Mouse (Mus musculus): Measurements from ENCODE around the gene Exosc5.
A peak's percentile ranks its signal among the peaks of the same experiment; 100 is the strongest.

Exosc5 gene

DNA sequence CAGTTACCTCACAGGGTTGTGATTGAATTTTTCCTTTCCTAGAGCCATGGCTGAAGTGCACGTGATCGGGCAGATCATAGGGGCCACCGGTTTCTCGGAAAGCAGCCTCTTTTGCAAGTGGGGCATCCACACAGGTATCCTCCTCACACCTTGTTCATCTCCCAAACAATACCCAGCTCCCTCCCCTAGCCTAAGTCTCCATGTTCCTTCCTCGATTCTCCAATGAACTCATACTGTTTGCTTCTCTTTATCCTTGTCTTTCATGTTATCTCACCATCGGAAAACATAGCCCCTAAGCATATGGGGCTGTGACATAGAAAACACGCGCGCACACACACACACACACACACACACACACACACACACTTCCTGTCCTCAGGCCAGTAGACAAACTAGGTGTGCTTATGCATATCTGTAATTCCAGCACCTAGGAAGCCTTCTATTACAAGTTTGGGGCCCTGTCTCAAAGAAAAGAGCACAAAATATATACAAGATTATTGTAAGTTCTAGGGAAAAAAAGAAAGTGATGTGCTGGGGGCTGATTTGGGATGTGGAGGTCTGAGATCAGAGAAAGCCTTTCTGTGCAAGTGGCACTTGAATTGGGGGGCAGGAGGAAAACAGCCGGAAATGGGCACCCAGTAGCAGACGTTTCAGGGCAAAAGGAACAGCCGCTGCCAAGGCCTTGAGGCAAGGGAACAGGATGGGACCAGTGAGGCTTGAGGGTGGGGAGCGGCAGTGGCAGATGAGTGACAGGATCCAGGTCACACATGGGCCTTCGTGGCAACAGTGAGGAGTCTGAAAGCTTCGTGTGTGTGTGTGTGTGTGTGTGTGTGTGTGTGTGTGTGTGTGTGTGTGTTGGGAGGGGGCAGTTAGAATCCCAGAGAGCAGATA, 22.6 kb downstream of the Exosc5 start:
- no peak for TF ChIP-seq GATA4 (IDR thresholded peaks at IDR 0.05; ENCODE audit: insufficient replicate concordance, low read length)

DNA sequence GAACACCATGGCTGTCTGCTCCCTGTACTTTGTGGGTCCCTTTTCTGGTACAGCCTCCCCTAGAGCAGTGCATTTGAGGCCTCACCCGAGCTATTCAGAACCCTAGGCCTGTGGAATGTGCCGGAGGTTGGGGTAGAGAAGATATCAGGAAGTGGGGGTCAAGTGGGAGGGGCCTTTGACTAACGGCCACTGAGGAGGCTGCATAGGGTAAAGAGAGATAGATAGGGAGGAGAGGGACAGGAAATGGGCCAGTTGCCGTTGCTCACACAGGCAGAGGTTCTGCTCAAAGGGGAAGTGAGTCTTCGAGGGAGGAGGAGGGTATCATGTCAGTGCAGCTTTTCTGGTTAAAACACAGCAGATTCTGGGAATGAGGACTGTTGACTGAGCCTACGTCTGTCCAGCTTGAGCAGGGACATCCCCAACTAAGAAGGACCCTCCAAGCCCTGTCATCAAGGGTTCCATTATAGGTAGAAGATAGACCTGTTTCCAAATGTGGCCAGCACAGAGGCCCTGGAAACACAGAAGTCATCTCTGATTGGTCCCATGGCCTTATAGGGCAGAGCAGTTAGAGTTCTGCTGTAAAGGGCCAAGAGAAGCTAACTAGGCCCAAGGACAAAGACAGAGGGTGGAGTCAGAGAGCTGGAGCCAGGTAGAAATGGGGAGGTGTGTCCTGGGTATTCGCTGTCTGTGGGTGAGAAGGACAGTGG, 24.7 kb downstream of the Exosc5 start:
- TF ChIP-seq GATA4 (IDR thresholded peaks at IDR 0.05; ENCODE audit: insufficient replicate concordance, low read length) = no peak; the same call in 1 of the 2 replicates

DNA sequence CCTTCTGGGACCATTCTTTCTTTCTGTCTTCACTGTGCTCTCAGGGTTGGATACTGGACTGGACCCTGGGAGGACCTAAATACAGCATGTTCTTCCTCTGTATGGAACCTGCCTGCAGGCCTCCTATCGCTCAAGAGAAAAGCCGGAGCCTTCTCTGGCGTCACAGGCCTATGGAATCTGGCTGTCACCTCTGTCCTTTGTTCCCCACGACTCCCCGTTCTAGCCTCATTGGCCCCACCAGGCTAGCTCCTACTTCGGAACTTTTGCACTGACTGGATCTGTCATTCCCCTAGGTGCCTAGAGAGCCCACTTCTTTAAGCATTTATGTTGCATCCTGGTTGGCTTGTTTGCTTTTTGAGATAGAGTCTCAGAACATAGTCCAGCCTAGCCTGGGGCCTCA, 25.7 kb downstream of the Exosc5 start:
- TF ChIP-seq GATA4 (IDR thresholded peaks at IDR 0.05; ENCODE audit: insufficient replicate concordance, low read length) = no peak

DNA sequence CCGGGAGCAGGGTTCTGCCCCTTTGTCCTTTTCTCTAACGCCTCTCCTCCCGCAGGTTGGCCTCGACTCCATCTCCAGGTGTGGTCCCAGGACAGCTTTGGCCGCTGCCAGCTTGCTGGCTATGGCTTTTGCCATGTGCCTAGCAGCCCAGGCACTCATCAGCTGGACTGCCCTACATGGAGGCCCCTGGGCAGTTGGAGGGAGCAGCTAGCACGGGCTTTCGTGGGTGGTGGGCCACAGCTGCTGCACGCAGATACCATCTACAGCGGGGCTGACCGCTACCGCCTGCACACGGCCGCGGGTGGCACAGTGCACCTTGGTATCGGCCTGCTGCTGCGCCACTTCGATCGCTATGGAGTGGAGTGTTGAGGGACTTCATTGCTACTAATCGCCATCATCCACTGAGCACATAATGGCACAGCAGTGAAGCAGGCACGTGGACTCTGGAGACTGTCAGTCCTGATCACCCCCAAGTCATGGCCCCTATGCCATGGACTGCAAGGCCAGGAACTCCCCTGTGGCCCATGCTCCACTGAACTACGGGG, 27.0 kb downstream of the Exosc5 start:
- no peak for TF ChIP-seq GATA4 (IDR thresholded peaks at IDR 0.05; ENCODE audit: insufficient replicate concordance, low read length)

DNA sequence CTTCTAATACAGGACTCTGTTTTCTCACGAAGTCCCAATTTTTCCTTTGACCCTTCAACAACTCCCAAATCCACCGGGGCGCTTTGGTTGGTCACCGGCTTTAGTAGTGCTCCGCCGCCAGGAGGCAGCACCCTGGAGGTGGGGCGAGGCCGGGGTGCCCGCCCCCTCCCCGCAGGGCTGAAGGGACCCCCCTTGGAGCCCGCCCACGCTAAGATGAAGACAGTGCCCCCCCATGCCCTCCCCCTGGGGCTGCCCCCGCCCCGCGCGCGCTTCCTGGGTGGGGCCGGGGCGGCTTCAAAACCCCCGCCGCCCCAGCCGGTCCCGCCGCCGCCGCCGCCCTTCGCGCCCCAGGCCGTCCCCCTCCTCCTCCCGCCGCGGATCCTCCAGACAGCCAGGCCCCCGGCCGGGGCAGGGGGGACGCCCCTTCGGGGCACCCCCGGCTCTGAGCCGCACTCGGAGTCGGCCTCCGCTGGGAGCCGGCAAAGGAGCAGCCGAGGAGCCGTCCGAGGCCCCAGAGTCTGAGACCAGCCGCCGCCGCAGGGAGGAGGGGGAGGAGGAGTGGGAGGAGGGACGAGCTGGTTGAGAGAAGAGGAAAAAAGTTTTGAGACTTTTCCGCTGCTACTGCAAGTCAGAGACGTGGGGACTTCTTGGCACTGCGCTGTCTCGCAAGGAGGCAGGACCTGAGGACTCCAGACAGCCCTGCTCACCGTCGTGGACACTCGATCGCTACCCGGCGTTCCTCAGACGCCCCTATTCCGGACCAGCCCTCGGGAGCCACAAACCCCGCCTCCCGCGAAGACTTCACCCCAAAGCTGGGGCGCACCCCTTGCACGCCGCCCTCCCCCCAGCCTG, 27.9 kb downstream of the Exosc5 start, which contains the start of gene Tgfb1:
TSS of gene Tgfb1 (plus strand) at position 323 of the 852 bp plus-strand sequence.
- no peak for TF ChIP-seq GATA4 (IDR thresholded peaks at IDR 0.05; ENCODE audit: insufficient replicate concordance, low read length)

DNA sequence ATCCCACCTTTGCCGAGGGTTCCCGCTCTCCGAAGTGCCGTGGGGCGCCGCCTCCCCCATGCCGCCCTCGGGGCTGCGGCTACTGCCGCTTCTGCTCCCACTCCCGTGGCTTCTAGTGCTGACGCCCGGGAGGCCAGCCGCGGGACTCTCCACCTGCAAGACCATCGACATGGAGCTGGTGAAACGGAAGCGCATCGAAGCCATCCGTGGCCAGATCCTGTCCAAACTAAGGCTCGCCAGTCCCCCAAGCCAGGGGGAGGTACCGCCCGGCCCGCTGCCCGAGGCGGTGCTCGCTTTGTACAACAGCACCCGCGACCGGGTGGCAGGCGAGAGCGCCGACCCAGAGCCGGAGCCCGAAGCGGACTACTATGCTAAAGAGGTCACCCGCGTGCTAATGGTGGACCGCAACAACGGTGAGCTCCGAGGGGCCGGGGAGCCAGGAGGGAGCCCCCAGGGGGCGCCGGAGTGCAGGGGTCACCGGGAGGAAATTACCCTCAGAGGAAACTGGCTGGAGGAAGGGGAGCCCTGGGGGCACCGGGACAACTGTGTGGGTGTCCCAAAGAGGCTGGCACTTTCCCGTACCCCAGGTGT, 28.9 kb downstream of the Exosc5 start:
- no peak for TF ChIP-seq GATA4 (IDR thresholded peaks at IDR 0.05; ENCODE audit: insufficient replicate concordance, low read length)

DNA sequence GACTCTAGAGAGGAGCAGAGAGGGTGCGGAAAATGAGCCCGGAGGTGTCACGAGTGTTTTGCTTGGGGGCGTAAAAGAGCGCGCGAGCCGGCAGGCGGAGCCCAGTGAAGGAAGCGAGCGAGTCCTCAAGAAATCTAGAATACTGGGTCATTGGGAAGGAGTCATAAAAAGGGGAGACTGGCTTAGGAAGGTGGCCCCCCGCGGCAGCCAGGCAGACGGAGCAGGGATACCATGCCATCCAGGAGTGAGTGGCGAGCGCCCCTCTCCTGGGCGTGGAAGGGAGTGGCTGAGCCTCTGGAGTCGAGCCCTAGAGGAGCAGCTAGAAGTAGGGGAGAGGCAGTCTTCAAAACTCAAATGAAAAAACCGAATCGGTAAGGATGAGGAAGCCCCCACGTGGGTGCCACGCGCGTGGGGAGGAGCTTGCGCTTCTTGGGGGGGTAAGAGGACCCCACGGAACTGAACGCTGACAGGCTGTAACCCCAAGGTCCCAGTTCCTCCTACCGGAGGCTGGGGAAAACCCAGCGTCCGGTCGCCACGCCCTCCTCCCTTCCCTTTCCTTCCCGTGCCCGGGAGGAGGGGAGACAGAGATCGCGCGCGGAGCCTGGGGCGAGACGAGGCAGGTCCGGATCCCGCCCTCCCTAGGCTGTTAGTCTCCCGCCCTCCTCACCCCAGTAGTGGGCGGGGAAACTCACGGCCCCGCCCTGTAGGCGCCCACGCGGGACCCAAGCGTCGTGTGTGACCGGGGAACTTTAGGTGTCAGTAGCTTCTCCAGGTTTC, 30.0 kb downstream of the Exosc5 start:
- peak; percentile 69; the same call in 1 of the 2 replicates for TF ChIP-seq GATA4 (IDR thresholded peaks at IDR 0.05; ENCODE audit: insufficient replicate concordance, low read length)

DNA sequence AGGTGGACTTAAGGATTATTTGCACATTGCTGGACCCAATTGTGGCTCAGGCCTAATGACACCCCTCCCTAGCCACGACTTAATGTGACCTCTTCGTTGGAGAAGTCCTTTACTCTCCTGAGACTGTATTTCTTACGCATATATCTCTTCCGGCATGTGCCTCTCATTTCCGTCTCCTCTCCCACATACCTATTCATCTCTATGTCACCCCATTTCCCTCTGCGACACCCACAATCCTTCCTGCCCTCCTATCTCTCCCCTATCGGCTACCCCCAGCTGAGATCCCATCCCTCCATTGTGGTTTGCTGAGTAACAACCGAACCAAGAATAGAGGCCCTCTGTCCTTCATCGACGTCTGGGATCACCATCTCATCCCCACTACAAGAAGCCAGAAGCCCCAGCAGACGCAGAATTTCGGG, 30.6 kb downstream of the Exosc5 start:
- TF ChIP-seq GATA4 (IDR thresholded peaks at IDR 0.05; ENCODE audit: insufficient replicate concordance, low read length) = no peak

DNA sequence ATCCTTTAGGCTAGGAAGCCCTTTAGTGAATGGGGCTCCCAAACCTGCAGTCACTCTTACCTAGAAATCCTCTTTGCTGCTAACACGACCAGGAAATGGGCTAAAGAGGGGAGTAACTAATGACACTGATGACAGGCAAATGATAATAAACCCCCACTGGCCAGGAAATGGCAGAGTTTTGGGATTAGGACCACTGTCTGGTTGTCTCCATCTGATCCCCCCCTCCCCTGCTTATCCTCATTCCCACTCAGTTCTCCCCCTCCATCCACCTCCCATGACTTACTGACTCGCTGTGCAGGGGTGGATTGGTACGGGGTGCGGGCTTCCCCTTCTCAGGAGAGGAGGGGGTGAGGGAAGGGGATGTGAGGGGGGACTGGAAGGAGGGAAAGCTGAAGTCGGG, 31.1 kb downstream of the Exosc5 start:
- TF ChIP-seq GATA4 (IDR thresholded peaks at IDR 0.05; ENCODE audit: insufficient replicate concordance, low read length) = no peak

DNA sequence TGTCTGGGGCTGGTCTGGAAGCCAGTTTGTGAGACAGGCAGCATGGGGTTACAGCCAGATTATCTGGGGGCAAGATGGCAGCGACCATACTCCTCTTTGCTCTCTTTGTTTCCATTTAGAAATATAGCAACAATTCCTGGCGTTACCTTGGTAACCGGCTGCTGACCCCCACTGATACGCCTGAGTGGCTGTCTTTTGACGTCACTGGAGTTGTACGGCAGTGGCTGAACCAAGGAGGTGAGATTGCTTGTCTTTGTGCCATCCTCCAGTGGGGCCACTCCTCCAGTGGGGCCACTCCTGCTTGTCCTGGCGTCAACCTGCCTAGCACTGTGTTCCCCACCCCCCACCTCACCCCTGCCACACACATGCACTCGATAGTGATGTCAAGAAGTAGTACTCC, 35.1 kb downstream of the Exosc5 start:
- no peak for TF ChIP-seq GATA4 (IDR thresholded peaks at IDR 0.05; ENCODE audit: insufficient replicate concordance, low read length)

DNA sequence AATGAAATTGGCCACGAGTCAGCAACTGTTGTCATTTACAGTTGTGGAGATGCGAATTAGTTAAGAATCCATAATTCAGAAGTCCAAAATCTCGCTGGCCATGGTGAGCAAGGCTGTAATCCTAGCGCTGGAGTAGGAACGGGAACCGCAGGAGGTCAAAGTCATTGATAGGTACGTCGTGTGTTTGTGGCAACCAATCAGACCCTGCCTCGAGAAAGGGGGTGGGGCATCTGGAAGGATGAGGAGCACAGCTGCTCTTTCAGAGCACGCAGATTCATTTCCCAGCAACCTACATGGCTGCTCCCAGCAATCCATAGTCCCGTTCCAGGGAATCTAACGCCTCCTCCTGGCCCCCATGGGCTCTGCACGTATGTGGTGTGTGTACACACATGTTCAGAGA, 40.9 kb downstream of the Exosc5 start:
- TF ChIP-seq GATA4 (IDR thresholded peaks at IDR 0.05; ENCODE audit: insufficient replicate concordance, low read length) = no peak

DNA sequence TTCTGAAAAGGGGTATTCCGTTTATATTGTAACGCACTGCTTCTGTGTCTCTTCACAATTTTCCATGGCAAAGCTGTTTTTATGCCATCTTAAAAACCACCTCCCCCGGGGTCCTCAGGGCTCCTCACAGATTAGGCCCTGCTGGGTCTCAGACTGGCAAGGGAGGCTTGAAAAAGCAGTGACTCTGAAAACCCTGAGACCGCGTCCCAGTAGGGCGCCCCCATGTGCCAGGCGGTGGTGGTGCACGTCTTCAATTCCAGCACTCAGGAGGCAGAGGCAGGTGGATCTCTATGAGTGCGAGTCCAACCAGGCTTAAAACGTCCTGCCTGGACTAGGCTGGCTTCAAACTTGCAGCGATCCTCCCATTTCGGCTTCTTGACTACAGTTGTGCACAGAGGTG, 41.8 kb downstream of the Exosc5 start:
- no peak for TF ChIP-seq GATA4 (IDR thresholded peaks at IDR 0.05; ENCODE audit: insufficient replicate concordance, low read length)

DNA sequence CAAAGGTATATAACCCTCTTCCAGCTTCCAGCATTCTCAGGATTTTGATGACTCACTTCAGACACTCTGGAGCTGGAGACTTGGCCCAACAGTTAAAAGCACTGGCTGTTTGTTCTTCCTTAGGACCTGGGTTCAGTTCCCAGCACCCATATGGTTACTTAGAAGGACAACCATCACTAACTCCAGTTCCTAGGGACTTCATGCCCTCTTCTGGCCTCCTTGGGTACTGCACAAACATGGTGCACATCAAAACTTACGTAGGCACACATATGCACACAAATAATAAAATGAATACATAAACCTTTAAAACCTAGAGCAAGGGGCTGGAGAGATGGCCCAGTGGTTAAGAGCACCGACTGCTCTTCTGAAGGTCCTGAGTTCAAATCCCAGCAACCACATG, 43.4 kb downstream of the Exosc5 start:
- no peak for TF ChIP-seq GATA4 (IDR thresholded peaks at IDR 0.05; ENCODE audit: insufficient replicate concordance, low read length)

Data from liver, adult (tissue).